Mouse (Mus musculus): ENCODE measurements at regions not wholly inside any gene's neighbourhood (a gene's known extent, or its start where the extent isn't known, plus 50 kb on each side); places are given as distances from the start of the nearest gene placed in this dataset.
"Not testable (repeated sequence)": the region's sequence is repeated elsewhere in the genome, so short reads cannot be mapped to it uniquely, and the experiment has no call there.

GRCm38 (mm10) chr3:7306800-7307199 lies 686.6 kb upstream of the 1700008P02Rik start:
- DNase-seq (ENCODE audit: low spot score in 2 of 2) = peak in 1 of 2 experiments; percentile 38

- DNase-seq (ENCODE audit: low spot score in 2 of 2) = no peak
Measured at GRCm38 (mm10) chr3:7298511-7298910, 678.3 kb upstream of the 1700008P02Rik start.

- no peak for DNase-seq (ENCODE audit: low spot score in 2 of 2)
Measured at GRCm38 (mm10) chr3:7291026-7291425, 670.8 kb upstream of the 1700008P02Rik start.

- no peak for DNase-seq (ENCODE audit: low spot score in 2 of 2)
Measured at GRCm38 (mm10) chr3:7257591-7257990, 637.3 kb upstream of the 1700008P02Rik start.

- no peak for DNase-seq (ENCODE audit: low spot score in 2 of 2)
Measured at GRCm38 (mm10) chr3:7248337-7248736, 628.1 kb upstream of the 1700008P02Rik start.

GRCm38 (mm10) chr3:7229769-7230168 lies 609.5 kb upstream of the 1700008P02Rik start:
- DNase-seq (ENCODE audit: low spot score in 2 of 2) = peak in 1 of 2 experiments; percentile 12

GRCm38 (mm10) chr3:7188531-7188930 lies 568.3 kb upstream of the 1700008P02Rik start:
- DNase-seq (ENCODE audit: low spot score in 2 of 2) = not testable (repeated sequence)

GRCm38 (mm10) chr3:7166596-7166995 lies 546.4 kb upstream of the 1700008P02Rik start:
- DNase-seq (ENCODE audit: low spot score in 2 of 2) = no peak

- no peak for DNase-seq (ENCODE audit: low spot score in 2 of 2)
Measured at GRCm38 (mm10) chr3:7138996-7139395, 518.8 kb upstream of the 1700008P02Rik start.

GRCm38 (mm10) chr3:7134714-7135113 lies 514.5 kb upstream of the 1700008P02Rik start:
- peak in 1 of 2 experiments; percentile 11 for DNase-seq (ENCODE audit: low spot score in 2 of 2)

Data from frontal cortex, postnatal 36 days (tissue).